11 mouse cellular contexts compared by ENCODE assay signal in genomic region chr7:44358012-44358411, GRCm38 (mm10). TPM values are rescaled to one million over a fixed set of nuclear protein-coding genes. Genes with fewer than 3 reads are reported as not detected.
DNase-seq lines count a peak whose midpoint lies in the region; ATAC-seq lines count a peak whose summit lies in the region.
"Had no signal": no experiment of that assay in that cellular context is flagged by ENCODE, and none has a peak within 500 bp of the region (broad histone marks: within the 10 kb centered on the region; RNA-seq: fewer than 3 reads in every experiment).

No protein-coding gene starts in this region.

- DNase-seq in heart, postnatal 25 days (ENCODE audit: low spot score): no peak
- no peak for DNase-seq in embryonic facial prominence, embryonic 10.5 days (ENCODE audit: low spot score)
- no peak for DNase-seq in hindbrain, embryonic 14.5 days (ENCODE audit: low spot score)
- DNase-seq in midbrain, embryonic 10.5 days (ENCODE audit: low spot score): peak; percentile 40
- no peak for DNase-seq in right cerebral cortex, postnatal 25 days
- no peak for DNase-seq in gastrocnemius, postnatal 10 days
- no peak for DNase-seq in ovary, postnatal 36 days (ENCODE audit: low spot score)

- no peaks in the 10 kb centered on the region for H3K36me3 ChIP-seq in heart, embryonic 13.5 days
- H3K36me3 ChIP-seq in embryonic facial prominence, embryonic 10.5 days (replicated peaks): no peaks in the 10 kb centered on the region
- H3K36me3 ChIP-seq in hindbrain, embryonic 14.5 days (replicated peaks; ENCODE audit: control insufficient read depth, insufficient read depth): peaks cover 32% of the 10 kb centered on the region
- no peaks in the 10 kb centered on the region for H3K36me3 ChIP-seq in midbrain, embryonic 10.5 days
- H3K36me3 ChIP-seq: limb, embryonic 15.5 days had no signal

- 14% methylated on average over 5 of the region's 5 CpGs for WGBS in heart, embryonic 13.5 days
- 12% methylated on average over 5 of the region's 5 CpGs for WGBS in embryonic facial prominence, embryonic 10.5 days
- 18% methylated on average over 5 of the region's 5 CpGs for WGBS in hindbrain, embryonic 14.5 days
- WGBS in midbrain, embryonic 10.5 days: 12% methylated on average over 5 of the region's 5 CpGs

- H3K27ac ChIP-seq in heart, embryonic 13.5 days (replicated peaks): no peak overlapping the region
- no peak overlapping the region for H3K27ac ChIP-seq in embryonic facial prominence, embryonic 10.5 days (replicated peaks)
- H3K27ac ChIP-seq in hindbrain, embryonic 14.5 days: no peak overlapping the region
- H3K27ac ChIP-seq in midbrain, embryonic 10.5 days (replicated peaks): 0 out of 2 replicates have a peak overlapping the region, but pooled peaks have one; percentile 30
- H3K27ac ChIP-seq: limb, embryonic 15.5 days had no signal

- intact Hi-C loops in heart, postnatal 25 days (cut with DNase I): no loop called here

- no peaks in the 10 kb centered on the region for H3K9me3 ChIP-seq in heart, embryonic 13.5 days
- H3K9me3 ChIP-seq in embryonic facial prominence, embryonic 10.5 days: no peaks in the 10 kb centered on the region
- H3K9me3 ChIP-seq in hindbrain, embryonic 14.5 days (ENCODE audit: control insufficient read depth, low read length): no peaks in the 10 kb centered on the region
- no peaks in the 10 kb centered on the region for H3K9me3 ChIP-seq in midbrain, embryonic 10.5 days (replicated peaks)
- H3K9me3 ChIP-seq: limb, embryonic 15.5 days had no signal

- H3K4me2 ChIP-seq in heart, embryonic 13.5 days: peak overlapping the region; percentile 59
- H3K4me2 ChIP-seq in hindbrain, embryonic 14.5 days (replicated peaks): peak overlapping the region; percentile 15; the same call in 1 of the 2 replicates
- H3K4me2 ChIP-seq: limb, embryonic 15.5 days had no signal

- H3K27me3 ChIP-seq in heart, embryonic 13.5 days (replicated peaks): peaks cover 89% of the 10 kb centered on the region
- H3K27me3 ChIP-seq in embryonic facial prominence, embryonic 10.5 days (replicated peaks; ENCODE audit: low read depth, poor library complexity, severe bottlenecking): peaks cover 100% of the 10 kb centered on the region
- H3K27me3 ChIP-seq in hindbrain, embryonic 14.5 days (ENCODE audit: control insufficient read depth, insufficient read depth, low read length): peaks cover 33% of the 10 kb centered on the region
- peaks cover 93% of the 10 kb centered on the region for H3K27me3 ChIP-seq in midbrain, embryonic 10.5 days (ENCODE audit: low read depth, poor library complexity, severe bottlenecking)

- H3K4me3 ChIP-seq in heart, embryonic 13.5 days: peak overlapping the region; percentile 33; the same call in 1 of the 2 replicates
- H3K4me3 ChIP-seq in embryonic facial prominence, embryonic 10.5 days: 0 out of 2 replicates have a peak overlapping the region, but pooled peaks have one; percentile 25
- H3K4me3 ChIP-seq in hindbrain, embryonic 14.5 days (replicated peaks; ENCODE audit: low read length): no peak overlapping the region
- H3K4me3 ChIP-seq in midbrain, embryonic 10.5 days: peak overlapping the region; percentile 48
- H3K4me3 ChIP-seq: limb, embryonic 15.5 days had no signal

- ATAC-seq in heart, embryonic 13.5 days (ENCODE audit: extremely low read depth, insufficient number of reproducible peaks, low FRiP score, low TSS enrichment): no peak
- ATAC-seq in hindbrain, embryonic 14.5 days (ENCODE audit: low FRiP score): no peak
- ATAC-seq: intestine, embryonic 16.5 days had no signal

- H3K4me1 ChIP-seq in heart, embryonic 13.5 days: peaks cover 51% of the 10 kb centered on the region
- H3K4me1 ChIP-seq in embryonic facial prominence, embryonic 10.5 days: peaks cover 64% of the 10 kb centered on the region
- H3K4me1 ChIP-seq in hindbrain, embryonic 14.5 days (replicated peaks; ENCODE audit: control insufficient read depth, insufficient read depth, low read length): peaks cover 31% of the 10 kb centered on the region
- peaks cover 72% of the 10 kb centered on the region for H3K4me1 ChIP-seq in midbrain, embryonic 10.5 days

- H3K9ac ChIP-seq in heart, embryonic 13.5 days: 0 out of 2 replicates have a peak overlapping the region, but pooled peaks have one; percentile 53
- no peak overlapping the region; the same call in 1 of the 2 replicates for H3K9ac ChIP-seq in hindbrain, embryonic 14.5 days
- H3K9ac ChIP-seq: limb, embryonic 15.5 days had no signal

RNA-seq across cellular contexts. Expression of gene Syt3, which starts 25.9 kb away (rescaled TPM):
- polyA plus RNA-seq in heart, embryonic 13.5 days (2015; fragmentation: Nextera tagmentation; extraction: Ambion mirVana): 0.53 and 0.62 TPM in 2 replicates
- total RNA-seq in heart, postnatal 25 days (2021): 1 to 10 TPM; 1.3 to 2.2 TPM
- 1.8 and 2.4 TPM in 2 replicates for polyA plus RNA-seq in embryonic facial prominence, embryonic 10.5 days (2016; fragmentation: Nextera tagmentation; extraction: Ambion mirVana)
- polyA plus RNA-seq in hindbrain, embryonic 14.5 days (2014; fragmentation: Nextera tagmentation; extraction: Ambion mirVana): 61.8 and 70.8 TPM in 2 replicates
- 1.9 and 2.0 TPM in 2 replicates for polyA plus RNA-seq in midbrain, embryonic 10.5 days (2016; fragmentation: Nextera tagmentation; extraction: Ambion mirVana)
- under 1 TPM; 0.38 to 0.41 TPM for total RNA-seq in gastrocnemius, postnatal 10 days (2021)

RNA-seq across cellular contexts. Expression of gene 1700008O03Rik, which starts 27.6 kb away (rescaled TPM):
- polyA plus RNA-seq in heart, embryonic 13.5 days (2015; fragmentation: Nextera tagmentation; extraction: Ambion mirVana): 0.35 and 0.45 TPM in 2 replicates
- under 1 TPM; 0.28 to 0.62 TPM for total RNA-seq in heart, postnatal 25 days (2021)
- polyA plus RNA-seq in embryonic facial prominence, embryonic 10.5 days (2016; fragmentation: Nextera tagmentation; extraction: Ambion mirVana): 1.1 and 1.9 TPM in 2 replicates
- polyA plus RNA-seq in hindbrain, embryonic 14.5 days (2014; fragmentation: Nextera tagmentation; extraction: Ambion mirVana): 2.1 and 2.8 TPM in 2 replicates
- polyA plus RNA-seq in midbrain, embryonic 10.5 days (2016; fragmentation: Nextera tagmentation; extraction: Ambion mirVana): 1.7 TPM in 2 replicates
- not detected for total RNA-seq in gastrocnemius, postnatal 10 days (2021)

RNA-seq across cellular contexts. Expression of gene Shank1, which starts 48.0 kb away (rescaled TPM):
- polyA plus RNA-seq in heart, embryonic 13.5 days (2015; fragmentation: Nextera tagmentation; extraction: Ambion mirVana): 0.62 and 0.80 TPM in 2 replicates
- 1 to 10 TPM; 1.6 to 2.0 TPM for total RNA-seq in heart, postnatal 25 days (2021)
- 0.80 and 0.97 TPM in 2 replicates for polyA plus RNA-seq in embryonic facial prominence, embryonic 10.5 days (2016; fragmentation: Nextera tagmentation; extraction: Ambion mirVana)
- 40.3 and 46.8 TPM in 2 replicates for polyA plus RNA-seq in hindbrain, embryonic 14.5 days (2014; fragmentation: Nextera tagmentation; extraction: Ambion mirVana)
- 1.5 and 2.6 TPM in 2 replicates for polyA plus RNA-seq in midbrain, embryonic 10.5 days (2016; fragmentation: Nextera tagmentation; extraction: Ambion mirVana)
- 1 to 10 TPM; 2.0 to 2.7 TPM for total RNA-seq in gastrocnemius, postnatal 10 days (2021)
- total RNA-seq: granulocyte monocyte progenitor cell, adult 5-6 weeks had no signal

RNA-seq across cellular contexts. Expression of gene Clec11a, which starts 51.3 kb away (rescaled TPM):
- polyA plus RNA-seq in heart, embryonic 13.5 days (2015; fragmentation: Nextera tagmentation; extraction: Ambion mirVana): 0.67 and 0.71 TPM in 2 replicates
- 1 to 10 TPM in 1 of 2 experiments, under 1 TPM in 1; 0.87 to 1.0 TPM for total RNA-seq in heart, postnatal 25 days (2021)
- polyA plus RNA-seq in embryonic facial prominence, embryonic 10.5 days (2016; fragmentation: Nextera tagmentation; extraction: Ambion mirVana): 1.5 and 1.8 TPM in 2 replicates
- 3.6 and 3.7 TPM in 2 replicates for polyA plus RNA-seq in hindbrain, embryonic 14.5 days (2014; fragmentation: Nextera tagmentation; extraction: Ambion mirVana)
- polyA plus RNA-seq in midbrain, embryonic 10.5 days (2016; fragmentation: Nextera tagmentation; extraction: Ambion mirVana): 2.2 and 2.4 TPM in 2 replicates
- total RNA-seq in gastrocnemius, postnatal 10 days (2021): 1 to 10 TPM; 5.0 to 6.8 TPM

Comparison
In these comparisons a context has a peak if more than half of its experiments do, and no peak if none do; other contexts are left out.
1. RNA of gene Syt3, which starts 25.9 kb away (polyA plus RNA-seq): 61.8 to 70.8 TPM in hindbrain, embryonic 14.5 days; 1.8 to 2.4 TPM in embryonic facial prominence, embryonic 10.5 days, 1.9 to 2.0 TPM in midbrain, embryonic 10.5 days and 0.53 to 0.62 TPM in heart, embryonic 13.5 days; every median in the first group is over 10 times any median in the second.
2. RNA of gene Shank1, which starts 48.0 kb away (polyA plus RNA-seq): 40.3 to 46.8 TPM in hindbrain, embryonic 14.5 days; 1.5 to 2.6 TPM in midbrain, embryonic 10.5 days, 0.62 to 0.80 TPM in heart, embryonic 13.5 days and 0.80 to 0.97 TPM in embryonic facial prominence, embryonic 10.5 days; every median in the first group is over 10 times any median in the second.